Mouse (Mus musculus) ES-E14 (cell line): ENCODE results near the gene Srgap1. TPM values are rescaled to one million over a fixed set of nuclear protein-coding genes. Genes with fewer than 3 reads are reported as not detected.

ENCODE experiments used
- DNase-seq: peaks from one replicate; pipeline ENCODE4 v3.0.0-alpha.2; 2013; ENCODE audit warnings: low read depth, low spot score
- H3K27ac ChIP-seq: 2 replicates; pipeline ENCODE4 v1.5.1; 2012; ENCODE audit warnings: low read depth, mild to moderate bottlenecking, low read length, moderate library complexity, mixed read lengths; ENCODE audit not compliant: poor library complexity, insufficient read depth, severe bottlenecking
- H3K36me3 ChIP-seq: 2 replicates; pipeline ENCODE4 v1.6.1; 2012; ENCODE audit warnings: mild to moderate bottlenecking, low read length, moderate library complexity, mixed read lengths; ENCODE audit not compliant: control insufficient read depth, poor library complexity, insufficient read depth, severe bottlenecking
- H3K4me1 ChIP-seq, 2 experiments: fragments of 150-350 bp in 1 of 2; sonication (generic) in 1 of 2; 2 replicates each; pipeline ENCODE4 v1.6.1; 2012; ENCODE audit warnings: low read length in 2 of 2, mild to moderate bottlenecking in 1 of 2, mixed read lengths in 1 of 2; ENCODE audit not compliant: control insufficient read depth in 2 of 2, insufficient read depth in 2 of 2, poor library complexity in 1 of 2
- H3K4me3 ChIP-seq, 2 experiments: fragments of 150-350 bp in 1 of 2; sonication (generic) in 1 of 2; 2 replicates each; pipeline ENCODE4 v1.5.1; 2012; ENCODE audit warnings: low read length in 2 of 2, low read depth in 1 of 2, mild to moderate bottlenecking in 1 of 2, mixed read lengths in 1 of 2; ENCODE audit not compliant: insufficient read depth in 1 of 2, poor library complexity in 1 of 2, severe bottlenecking in 1 of 2
- H3K9ac ChIP-seq: 2 replicates; pipeline ENCODE4 v1.6.1; 2012; ENCODE audit warnings: low read depth, mild to moderate bottlenecking, low read length, mixed read lengths; ENCODE audit not compliant: poor library complexity, insufficient read depth, severe bottlenecking
- H3K9me3 ChIP-seq: fragments of 150-350 bp; sonication (generic); 2 replicates; pipeline ENCODE4 v1.6.1; 2012; ENCODE audit warnings: low read depth, mild to moderate bottlenecking, low read length; ENCODE audit not compliant: control insufficient read depth, insufficient read depth
- CHD2 ChIP-seq: IDR thresholded peaks from 2 replicates; pipeline ENCODE4 v1.6.1; 2014; ENCODE audit warnings: mild to moderate bottlenecking, low read depth, low read length, inconsistent platforms
- HCFC1 ChIP-seq: IDR thresholded peaks from 2 replicates; pipeline ENCODE4 v1.6.1; 2012; ENCODE audit warnings: low read length, inconsistent platforms, borderline replicate concordance; ENCODE audit not compliant: insufficient read depth
- MAFK ChIP-seq: IDR thresholded peaks from 2 replicates; pipeline ENCODE4 v1.6.1; 2014; ENCODE audit warnings: mild to moderate bottlenecking, low read depth, low read length, inconsistent platforms; ENCODE audit not compliant: insufficient read depth
- ZC3H11A ChIP-seq: IDR thresholded peaks from 2 replicates; pipeline ENCODE4 v1.6.1; 2012; ENCODE audit warnings: low read depth, mild to moderate bottlenecking, inconsistent platforms, low read length, borderline replicate concordance
- ZNF384 ChIP-seq: IDR thresholded peaks from 2 replicates; pipeline ENCODE4 v1.6.1; 2012; ENCODE audit warnings: low read depth, low read length, inconsistent platforms
- in situ Hi-C, 2 experiments: fragments of 600-800 bp; cut with MboI; formaldehyde crosslinking; loops; one replicate each; pipeline ENCODE4 v1.15.1; 2025; ENCODE audit warnings: low sequenced_read_pairs in 2 of 2, inconsistent platforms in 1 of 2; ENCODE audit not compliant: unreplicated experiment in 2 of 2
- total RNA-seq: library from RNA; depleted of rRNA; stranded (reverse); fragments of 300-350 nt; gene quantifications from 2 replicates; pipeline ENCODE4 v1.2.3, GENCODE M21; 2012

The Srgap1 gene
- total RNA-seq, 1 experiment: 0.94 TPM

GRCm38 (mm10) chr10:121890061-121890460, 157.1 kb downstream of the Srgap1 start:
- H3K9ac ChIP-seq: no peak overlapping the region
- H3K27ac ChIP-seq: no peak overlapping the region
- in situ Hi-C loops: no loop called here
- no peak overlapping the region for H3K4me3 ChIP-seq
- 0 out of 4 replicates have a peak, but pooled peaks cover 0 to 2% of the 10 kb centered on the region in 2 experiments for H3K4me1 ChIP-seq
- TF ChIP-seq CHD2 (no peak), ZC3H11A (no peak)
- H3K36me3 ChIP-seq: no peaks in the 10 kb centered on the region
- DNase-seq: no peak
- H3K9me3 ChIP-seq: no peaks in the 10 kb centered on the region

DNA sequence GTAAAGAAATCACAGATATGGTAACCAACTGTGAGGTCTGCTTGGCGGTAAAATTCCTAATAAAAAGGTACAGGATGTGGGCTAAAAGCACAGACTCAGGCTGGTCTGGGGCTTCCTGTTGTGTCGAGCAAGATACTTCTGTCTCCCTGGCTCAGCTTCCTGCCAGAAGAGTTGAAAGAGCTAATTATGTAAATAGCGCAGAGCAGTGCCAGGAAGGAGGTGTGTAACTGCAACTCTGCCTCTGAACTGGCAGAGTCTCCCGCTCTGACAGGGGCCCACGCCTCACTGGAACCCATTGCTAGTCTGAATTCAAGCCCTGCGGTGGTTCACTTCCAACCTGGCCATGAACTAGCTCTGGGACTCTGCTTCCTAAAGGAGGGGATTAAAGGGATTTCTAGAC, 160.3 kb downstream of the Srgap1 start:
- Histone ChIP-seq H3K9ac (no peak overlapping the region), H3K27ac (no peak overlapping the region), H3K4me1 (peaks cover 0 to 2% of the 10 kb centered on the region in 2 experiments; a peak in 1 of 4 replicates), H3K9me3 (no peaks in the 10 kb centered on the region), H3K4me3 (no peak overlapping the region), H3K36me3 (no peaks in the 10 kb centered on the region)
- in situ Hi-C loops: no loop called here
- DNase-seq: no peak
- TF ChIP-seq CHD2 (no peak), HCFC1 (no peak), MAFK (no peak), ZNF384 (no peak), ZC3H11A (no peak)

DNA sequence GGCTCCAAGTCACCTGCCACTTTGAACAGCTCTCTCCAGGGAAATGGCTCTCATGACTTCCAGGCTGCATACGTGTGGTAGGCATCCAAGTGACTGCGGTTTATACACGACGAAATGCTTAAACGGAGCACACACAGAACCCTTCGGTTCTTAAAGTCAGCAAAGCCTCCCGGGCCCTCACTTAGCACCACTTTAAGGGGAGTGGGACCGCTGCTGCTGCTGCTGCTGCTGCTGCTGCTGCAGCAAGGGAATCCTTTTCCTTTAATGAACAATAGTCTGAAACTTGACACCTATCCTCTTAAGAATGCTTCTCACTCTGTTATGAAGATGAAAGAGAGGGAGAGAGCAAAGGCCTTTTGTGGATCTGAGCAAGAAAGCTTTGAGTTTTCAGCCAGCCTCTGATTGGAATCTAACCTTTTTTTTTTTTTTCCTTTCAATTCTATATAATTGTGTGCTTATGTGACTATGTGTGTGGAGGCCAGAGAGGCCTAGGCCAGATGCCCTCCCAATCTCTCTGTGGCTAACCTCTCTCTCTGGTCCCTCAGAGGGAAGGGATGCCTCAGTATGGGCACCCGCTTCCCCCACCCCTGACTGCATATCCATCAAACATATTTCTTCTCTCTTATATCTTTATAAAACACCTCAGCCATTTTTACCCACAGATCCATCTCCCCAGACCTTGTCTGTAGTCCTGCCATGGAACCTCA, 161.4 kb downstream of the Srgap1 start:
- H3K4me1 ChIP-seq: peaks cover 0 to 2% of the 10 kb centered on the region in 2 experiments; a peak in 1 of 4 replicates
- in situ Hi-C loops: no loop called here
- DNase-seq: no peak
- H3K9ac ChIP-seq: no peak overlapping the region
- H3K9me3 ChIP-seq: no peaks in the 10 kb centered on the region
- no peak overlapping the region for H3K4me3 ChIP-seq
- H3K27ac ChIP-seq: no peak overlapping the region
- TF ChIP-seq ZC3H11A: no peak
- no peak for TF ChIP-seq ZNF384
- no peak for TF ChIP-seq MAFK
- TF ChIP-seq HCFC1: no peak
- TF ChIP-seq CHD2: no peak
- H3K36me3 ChIP-seq: no peaks in the 10 kb centered on the region

- Histone ChIP-seq H3K36me3 (no peaks in the 10 kb centered on the region), H3K27ac (no peak overlapping the region), H3K9ac (no peak overlapping the region), H3K9me3 (no peaks in the 10 kb centered on the region), H3K4me1 (peaks cover 0 to 2% of the 10 kb centered on the region in 2 experiments; a peak in 1 of 4 replicates), H3K4me3 (no peak overlapping the region)
- DNase-seq: no peak
- in situ Hi-C loops: no loop called here
- TF ChIP-seq HCFC1: no peak
- TF ChIP-seq ZC3H11A: no peak
- TF ChIP-seq CHD2: no peak
- no peak for TF ChIP-seq MAFK
- no peak for TF ChIP-seq ZNF384
Measured at GRCm38 (mm10) chr10:121882461-121882860, 164.7 kb downstream of the Srgap1 start.

DNA sequence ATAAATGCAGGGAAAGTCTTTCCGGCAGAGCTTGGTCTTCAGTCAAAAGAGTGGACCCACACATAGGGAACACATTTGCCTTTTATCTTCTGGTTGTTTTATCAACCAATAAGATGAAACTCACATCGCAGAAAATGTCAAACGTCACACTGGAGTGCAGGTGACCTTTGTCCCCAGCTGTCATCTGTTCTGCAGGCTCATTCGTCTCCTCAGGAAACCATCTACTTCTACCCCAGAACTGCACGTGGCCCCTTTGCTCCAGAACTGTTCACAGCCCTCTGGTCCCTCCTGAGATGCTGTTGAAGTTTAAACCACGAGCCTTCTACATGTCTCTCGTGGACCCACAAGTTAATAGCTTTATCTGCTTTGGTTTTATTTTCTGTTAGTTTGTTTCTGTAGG, 168.3 kb downstream of the Srgap1 start:
- TF ChIP-seq HCFC1 (no peak), MAFK (no peak), ZNF384 (no peak), CHD2 (no peak), ZC3H11A (no peak)
- in situ Hi-C loops: no loop called here

More for the DNA sequence above, 168.3 kb downstream of the Srgap1 start:
- Histone ChIP-seq H3K27ac (no peak overlapping the region), H3K9me3 (no peaks in the 10 kb centered on the region), H3K36me3 (no peaks in the 10 kb centered on the region), H3K4me1 (peaks cover 0 to 2% of the 10 kb centered on the region in 2 experiments; a peak in 1 of 4 replicates), H3K9ac (no peak overlapping the region), H3K4me3 (no peak overlapping the region)
- no peak for DNase-seq
